Mouse (Mus musculus): ENCODE results near the gene Tor3a. TPM values are rescaled to one million over a fixed set of nuclear protein-coding genes. Genes with fewer than 3 reads are reported as not detected.

Tor3a gene
- polyA plus RNA-seq (2012; ENCODE audit: insufficient read depth, insufficient read length, missing spikeins), result 68.8 and 79.4 TPM in 2 replicates

DNA sequence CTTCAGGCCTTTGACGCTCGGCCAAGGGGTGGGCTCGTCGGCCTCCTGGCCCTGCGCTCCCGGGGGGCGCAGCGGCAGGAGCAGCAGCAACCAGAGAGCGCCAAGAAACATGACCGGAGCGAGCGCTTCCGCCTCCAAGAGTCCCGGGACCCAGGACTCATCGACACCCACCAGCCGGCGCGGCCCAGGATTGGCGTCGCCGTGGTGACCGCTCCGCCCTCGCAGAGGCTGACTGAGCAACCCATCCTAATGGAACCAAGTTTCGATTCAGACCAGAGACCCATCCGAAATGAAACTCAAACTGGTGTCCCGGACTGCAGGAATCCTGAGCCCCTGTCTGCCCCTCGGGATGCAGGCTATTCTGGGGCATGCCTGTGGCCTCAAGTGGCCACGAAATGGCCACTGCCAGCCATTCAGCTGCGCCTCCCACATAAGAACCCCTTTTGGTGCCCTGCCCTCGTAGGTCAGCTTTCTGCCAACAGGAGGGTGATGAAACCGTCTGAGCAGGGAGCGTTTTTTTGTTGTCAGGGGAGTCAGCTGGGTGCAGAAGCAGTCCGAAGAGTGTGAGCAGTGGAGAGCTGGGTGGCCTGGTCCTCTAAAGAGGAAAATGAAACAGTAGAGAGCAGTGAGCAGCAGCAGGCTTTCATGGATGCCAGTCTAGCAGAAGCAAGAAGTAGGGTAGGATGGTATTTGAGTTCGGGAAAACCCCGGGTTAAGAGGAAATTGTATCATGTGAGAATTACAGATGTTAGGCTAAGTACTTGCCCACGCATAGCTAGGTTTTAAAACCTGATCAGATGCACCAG, at the start of gene Tor3a:
Tor3a (minus strand) TSS at position 162 of the 806 bp plus-strand sequence.
- TF ChIP-seq CTCF (IDR thresholded peaks at IDR 0.05; ENCODE audit: low read depth, low read length) (no peak), POLR2A (IDR thresholded peaks at IDR 0.05; ENCODE audit: borderline replicate concordance, low read depth, low read length) (no peak)

DNA sequence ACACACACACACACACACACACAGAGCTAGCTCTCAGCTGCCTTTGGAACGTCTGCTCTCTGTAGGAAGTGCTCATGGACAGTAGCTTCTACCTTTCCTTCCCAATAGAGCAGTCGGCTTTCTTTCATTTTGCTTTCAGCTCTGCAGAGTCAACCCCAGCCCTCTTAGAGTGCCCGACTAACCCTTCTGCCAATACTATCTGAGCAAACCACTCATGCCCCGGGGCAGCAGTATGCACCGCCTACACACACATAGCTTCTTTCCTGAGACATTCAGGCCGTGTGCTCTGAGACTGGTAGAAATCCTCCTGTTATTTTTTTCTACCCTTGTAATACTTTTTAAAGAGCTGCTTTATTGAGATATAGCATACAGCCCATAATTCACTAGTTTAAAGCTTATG, 47.9 kb upstream of the Tor3a start:
- Histone ChIP-seq H3K4me1 (ENCODE audit: control insufficient read depth, insufficient read depth, low read length) (peaks cover 14% of the 10 kb centered on the region), H3K4me3 (ENCODE audit: insufficient read depth, low read length) (no peak overlapping the region), H3K27ac (ENCODE audit: insufficient read depth, low read depth, low read length) (no peak overlapping the region)
- TF ChIP-seq POLR2A (IDR thresholded peaks at IDR 0.05; ENCODE audit: borderline replicate concordance, low read depth, low read length), result no peak
- TF ChIP-seq CTCF (IDR thresholded peaks at IDR 0.05; ENCODE audit: low read depth, low read length), result no peak

More for the DNA sequence above, at the start of gene Tor3a:
- peak within 1 kb of the TSS; percentile 74 for H3K27ac ChIP-seq (ENCODE audit: insufficient read depth, low read depth, low read length)
- peak within 1 kb of the TSS; percentile 77 for H3K4me3 ChIP-seq (ENCODE audit: insufficient read depth, low read length)
- peaks cover 8% of the 10 kb centered on the region for H3K4me1 ChIP-seq (ENCODE audit: control insufficient read depth, insufficient read depth, low read length)

DNA sequence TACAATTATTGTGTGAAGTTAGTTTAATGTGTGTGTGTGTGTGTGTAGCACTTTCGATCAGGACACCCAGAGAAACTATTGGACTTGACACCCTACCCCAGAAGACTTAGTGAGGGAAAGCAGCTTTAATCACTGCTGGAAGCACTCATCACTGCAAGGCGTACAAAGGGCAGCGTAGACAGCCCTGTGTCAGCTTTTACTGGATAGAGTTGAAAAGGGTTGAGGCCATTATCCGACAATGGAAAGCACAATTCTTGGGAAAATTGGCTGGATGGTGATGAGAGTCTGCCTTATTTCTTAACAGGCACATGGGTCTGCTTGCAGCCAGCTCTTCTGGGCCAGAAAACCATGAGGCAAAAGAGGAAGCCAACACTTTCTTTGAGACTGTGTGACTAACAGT, 45.9 kb upstream of the Tor3a start:
- H3K27ac ChIP-seq (ENCODE audit: insufficient read depth, low read depth, low read length), result 0 out of 2 replicates have a peak overlapping the region, but pooled peaks have one; percentile 9
- TF ChIP-seq POLR2A (IDR thresholded peaks at IDR 0.05; ENCODE audit: borderline replicate concordance, low read depth, low read length) (no peak), CTCF (IDR thresholded peaks at IDR 0.05; ENCODE audit: low read depth, low read length) (no peak)
- peaks cover 14% of the 10 kb centered on the region for H3K4me1 ChIP-seq (ENCODE audit: control insufficient read depth, insufficient read depth, low read length)
- H3K4me3 ChIP-seq (ENCODE audit: insufficient read depth, low read length), result no peak overlapping the region

DNA sequence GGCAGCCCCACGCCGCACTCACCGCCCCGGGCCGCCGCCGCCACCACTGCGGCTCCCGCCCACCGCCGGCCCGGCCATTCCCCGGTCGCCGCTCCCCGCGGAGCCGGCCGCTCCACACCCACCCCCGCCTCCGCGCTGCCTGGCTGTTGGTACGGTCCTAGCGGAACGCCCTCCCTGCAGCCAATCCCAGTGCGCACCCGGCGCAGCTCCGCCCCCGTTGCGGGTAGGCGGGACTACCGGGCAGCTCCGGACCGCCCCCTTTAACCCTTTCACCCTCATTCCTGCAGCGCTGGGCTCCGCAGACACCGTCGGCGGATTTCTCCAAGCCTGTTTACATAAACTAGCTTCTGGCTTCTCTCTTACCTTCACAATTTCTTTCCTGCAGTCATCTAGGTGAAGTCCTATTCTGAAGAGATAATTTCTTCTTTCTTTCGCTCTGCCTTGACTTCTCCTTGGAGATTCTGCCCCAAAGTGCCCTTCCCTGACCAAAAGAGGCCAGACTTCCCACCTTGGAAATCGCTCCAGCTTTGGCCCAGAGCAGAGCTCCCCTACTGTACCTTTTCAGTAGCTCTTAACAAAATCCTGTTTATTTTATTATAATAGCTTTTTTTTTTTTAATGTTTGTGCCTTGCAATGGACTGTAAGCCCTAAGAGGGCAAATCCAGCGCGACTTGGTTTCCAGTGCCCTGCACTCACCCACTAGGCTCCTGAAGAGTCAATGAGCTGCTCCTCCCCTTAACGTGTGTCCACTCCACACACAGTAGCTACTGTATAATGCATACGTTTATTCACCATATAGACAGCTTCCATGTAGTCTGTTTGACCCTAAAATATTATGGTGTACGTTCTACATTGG, 45.0 kb upstream of the Tor3a start, which contains the start of gene Fam20b:
Fam20b (minus strand) TSS at position 137 of the 856 bp plus-strand sequence.
- peak within 1 kb of the TSS; percentile 87 for H3K4me3 ChIP-seq (ENCODE audit: insufficient read depth, low read length)
- TF ChIP-seq CTCF (IDR thresholded peaks at IDR 0.05; ENCODE audit: low read depth, low read length), result no peak
- TF ChIP-seq POLR2A (IDR thresholded peaks at IDR 0.05; ENCODE audit: borderline replicate concordance, low read depth, low read length), result no peak
- peaks cover 16% of the 10 kb centered on the region for H3K4me1 ChIP-seq (ENCODE audit: control insufficient read depth, insufficient read depth, low read length)
- H3K27ac ChIP-seq (ENCODE audit: insufficient read depth, low read depth, low read length), result peak within 1 kb of the TSS; percentile 59

DNA sequence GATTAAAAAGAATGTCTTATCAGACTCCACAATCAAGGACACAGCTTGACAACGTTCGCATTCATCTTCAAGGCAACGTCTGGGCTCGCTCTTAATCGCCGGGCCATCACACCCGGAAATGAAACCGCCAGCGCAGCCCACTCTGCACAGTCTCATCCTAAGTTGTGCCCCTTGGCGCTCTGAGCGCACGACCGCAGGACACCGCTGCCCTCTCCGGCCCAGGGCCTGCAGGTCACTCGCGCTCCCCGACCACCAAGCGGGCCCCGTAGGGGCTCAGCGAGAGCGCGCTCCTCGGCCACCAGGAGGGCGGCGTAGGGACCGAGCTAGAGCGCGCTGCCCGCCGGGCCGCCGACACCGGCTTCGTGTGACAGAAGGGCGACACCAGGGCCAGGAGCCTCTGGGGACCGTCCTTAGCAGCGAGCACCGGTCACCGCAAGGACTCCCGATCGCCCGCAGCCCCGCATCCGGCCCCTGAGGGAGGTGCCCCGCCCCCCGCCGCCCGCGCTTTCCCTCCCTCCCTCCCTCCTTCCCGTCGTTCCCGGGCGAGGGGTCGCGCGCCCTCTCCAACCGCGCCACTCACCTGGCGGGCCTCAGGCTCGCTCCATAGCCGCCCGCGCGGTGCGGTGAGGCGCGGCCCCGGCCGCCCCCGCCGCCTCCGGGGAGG, 44.3 kb upstream of the Tor3a start:
- peak overlapping the region; percentile 87 for H3K4me3 ChIP-seq (ENCODE audit: insufficient read depth, low read length)
- no peak for TF ChIP-seq CTCF (IDR thresholded peaks at IDR 0.05; ENCODE audit: low read depth, low read length)
- no peak for TF ChIP-seq POLR2A (IDR thresholded peaks at IDR 0.05; ENCODE audit: borderline replicate concordance, low read depth, low read length)
- H3K4me1 ChIP-seq (ENCODE audit: control insufficient read depth, insufficient read depth, low read length), result peaks cover 16% of the 10 kb centered on the region
- H3K27ac ChIP-seq (ENCODE audit: insufficient read depth, low read depth, low read length), result peak overlapping the region; percentile 59

DNA sequence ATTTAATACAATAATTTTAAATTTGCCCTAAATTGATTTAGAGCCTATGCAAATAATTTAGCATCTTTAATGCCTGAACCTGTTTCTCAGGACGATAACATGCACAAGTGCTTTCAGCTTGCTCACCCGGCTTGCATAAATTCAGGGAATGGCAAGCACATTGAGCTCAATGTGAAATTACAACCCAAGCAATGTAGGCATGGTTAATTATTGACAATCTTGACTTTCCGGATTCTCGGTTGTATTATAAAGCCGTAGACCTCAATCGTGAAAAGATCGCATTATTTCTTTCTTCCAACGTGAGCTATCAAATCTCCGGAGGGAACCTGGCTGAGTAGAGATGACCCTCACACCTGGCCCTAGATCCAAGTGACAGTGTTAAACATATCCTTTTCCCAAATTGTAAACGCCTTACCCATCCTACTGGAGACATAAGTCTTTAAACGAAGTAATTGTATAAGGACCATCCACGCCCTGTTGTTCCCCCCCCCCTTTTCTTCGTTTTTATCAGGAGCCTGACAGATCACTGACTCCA, 43.7 kb upstream of the Tor3a start:
- Histone ChIP-seq H3K4me3 (ENCODE audit: insufficient read depth, low read length) (peak overlapping the region; percentile 87), H3K4me1 (ENCODE audit: control insufficient read depth, insufficient read depth, low read length) (peaks cover 16% of the 10 kb centered on the region), H3K27ac (ENCODE audit: insufficient read depth, low read depth, low read length) (peak overlapping the region; percentile 59)
- TF ChIP-seq POLR2A (IDR thresholded peaks at IDR 0.05; ENCODE audit: borderline replicate concordance, low read depth, low read length) (no peak), CTCF (IDR thresholded peaks at IDR 0.05; ENCODE audit: low read depth, low read length) (no peak)

DNA sequence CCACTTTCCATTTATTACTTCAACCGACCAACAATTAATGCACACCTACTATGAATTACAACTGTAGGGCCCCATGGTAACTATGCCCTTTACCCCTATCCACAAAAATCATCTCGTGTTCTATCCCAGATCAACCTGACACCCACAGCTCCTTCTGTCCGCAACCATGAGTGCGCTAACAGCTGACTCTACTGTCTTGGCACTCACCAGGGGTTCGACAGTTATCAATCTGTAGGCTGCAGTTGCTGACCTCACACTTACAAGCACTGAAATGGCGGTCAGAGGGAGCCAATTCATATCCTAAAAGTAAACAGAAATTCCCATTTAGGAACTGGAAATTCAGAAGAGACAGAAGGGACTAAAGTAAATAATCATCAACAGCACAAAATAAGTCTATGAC, 42.5 kb upstream of the Tor3a start:
- H3K4me3 ChIP-seq (ENCODE audit: insufficient read depth, low read length), result no peak overlapping the region
- no peak for TF ChIP-seq CTCF (IDR thresholded peaks at IDR 0.05; ENCODE audit: low read depth, low read length)
- no peak for TF ChIP-seq POLR2A (IDR thresholded peaks at IDR 0.05; ENCODE audit: borderline replicate concordance, low read depth, low read length)
- H3K27ac ChIP-seq (ENCODE audit: insufficient read depth, low read depth, low read length), result no peak overlapping the region
- H3K4me1 ChIP-seq (ENCODE audit: control insufficient read depth, insufficient read depth, low read length), result peaks cover 16% of the 10 kb centered on the region

DNA sequence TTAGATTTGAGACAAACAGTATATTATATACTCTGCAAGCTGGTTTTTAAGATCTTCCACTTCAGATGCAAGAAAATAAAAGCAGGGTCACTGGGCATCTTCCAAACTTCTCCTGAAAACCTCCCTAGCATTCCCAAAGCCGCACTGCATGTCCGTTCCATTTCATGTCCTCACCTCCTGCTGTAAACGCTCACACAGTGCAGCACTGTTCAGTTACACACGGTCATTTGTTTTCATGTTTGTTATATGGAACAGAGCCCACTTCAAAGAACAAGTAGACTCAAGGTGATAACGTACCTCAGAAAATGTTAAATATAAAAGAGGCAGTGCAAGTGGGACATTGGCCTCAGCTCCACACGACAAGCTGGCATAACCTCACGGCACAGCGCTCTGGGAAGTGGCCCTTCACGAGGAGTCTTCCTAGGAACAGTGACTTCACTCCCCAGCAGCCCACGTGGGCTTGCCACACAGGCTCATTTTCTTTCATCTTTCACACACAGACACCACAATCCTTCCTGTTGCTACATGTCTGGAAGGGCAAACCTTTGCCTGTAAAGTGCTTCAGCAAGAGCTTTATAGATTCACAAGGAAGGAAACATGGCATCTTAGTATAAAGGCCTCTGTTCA, 36.4 kb upstream of the Tor3a start:
- Histone ChIP-seq H3K4me3 (ENCODE audit: insufficient read depth, low read length) (no peak overlapping the region), H3K27ac (ENCODE audit: insufficient read depth, low read depth, low read length) (no peak overlapping the region), H3K4me1 (ENCODE audit: control insufficient read depth, insufficient read depth, low read length) (peaks cover 24% of the 10 kb centered on the region)
- no peak for TF ChIP-seq CTCF (IDR thresholded peaks at IDR 0.05; ENCODE audit: low read depth, low read length)

DNA sequence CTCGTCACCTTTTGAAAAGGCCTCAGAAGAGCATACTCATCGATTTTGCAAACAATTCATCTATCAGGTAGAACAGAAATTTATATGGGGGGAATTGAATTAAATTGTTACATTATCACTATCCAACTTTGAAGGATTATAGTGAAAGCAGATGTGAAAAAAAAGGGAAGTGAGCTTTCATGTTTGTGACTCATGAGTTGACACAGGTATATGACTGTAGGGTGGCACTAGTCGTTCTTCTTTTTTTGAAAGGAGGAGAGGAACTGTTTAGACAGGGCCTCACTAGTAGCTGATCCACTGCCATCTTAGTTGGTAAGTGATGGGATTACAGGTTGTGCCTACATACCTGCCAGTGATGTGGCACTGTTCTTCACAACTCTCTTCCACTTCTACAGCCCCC, 34.5 kb upstream of the Tor3a start:
- H3K27ac ChIP-seq (ENCODE audit: insufficient read depth, low read depth, low read length), result no peak overlapping the region
- no peak for TF ChIP-seq CTCF (IDR thresholded peaks at IDR 0.05; ENCODE audit: low read depth, low read length)
- no peak for TF ChIP-seq POLR2A (IDR thresholded peaks at IDR 0.05; ENCODE audit: borderline replicate concordance, low read depth, low read length)
- H3K4me3 ChIP-seq (ENCODE audit: insufficient read depth, low read length), result no peak overlapping the region
- H3K4me1 ChIP-seq (ENCODE audit: control insufficient read depth, insufficient read depth, low read length), result peaks cover 22% of the 10 kb centered on the region

Measured in bone marrow macrophage, adult 2 months (primary cell).